8 mouse cellular contexts compared by ENCODE assay signal in genomic region chr12:111539041-111539345, GRCm38 (mm10). TPM values are rescaled to one million over a fixed set of nuclear protein-coding genes. Genes with fewer than 3 reads are reported as not detected.
A peak's percentile ranks its signal among the peaks of the same experiment; 100 is the strongest.
DNase-seq lines count a peak whose midpoint lies in the region; ATAC-seq lines count a peak whose summit lies in the region.

No protein-coding gene starts in this region.

- peak overlapping the region; percentile 96 to 99 for H3K27ac ChIP-seq in heart, embryonic 14.5 days (replicated peaks in 1 of 2; ENCODE audit: control insufficient read depth in 1 of 2, insufficient read depth in 1 of 2, low read depth in 2 of 2, low read length in 2 of 2)
- peak overlapping the region; percentile 98 for H3K27ac ChIP-seq in hindbrain, embryonic 13.5 days
- H3K27ac ChIP-seq in midbrain, embryonic 15.5 days = peak overlapping the region; percentile 97

- H3K27me3 ChIP-seq in heart, embryonic 14.5 days (ENCODE audit: control insufficient read depth, insufficient read depth, low read length) = no peaks in the 10 kb centered on the region
- H3K27me3 ChIP-seq in hindbrain, embryonic 13.5 days = no peaks in the 10 kb centered on the region
- no peaks in the 10 kb centered on the region for H3K27me3 ChIP-seq in midbrain, embryonic 15.5 days (replicated peaks)

- peaks cover 5 to 38% of the 10 kb centered on the region in 2 experiments; a peak in 3 of 4 replicates for H3K4me1 ChIP-seq in heart, embryonic 14.5 days (ENCODE audit: control insufficient read depth in 2 of 2, insufficient read depth in 2 of 2, low read length in 2 of 2)
- H3K4me1 ChIP-seq in hindbrain, embryonic 13.5 days (replicated peaks) = peaks cover 43% of the 10 kb centered on the region
- peaks cover 32% of the 10 kb centered on the region for H3K4me1 ChIP-seq in midbrain, embryonic 15.5 days

- peak overlapping the region; percentile 74 for H3K4me2 ChIP-seq in heart, embryonic 14.5 days (ENCODE audit: low read length)
- peak overlapping the region; percentile 76 for H3K4me2 ChIP-seq in hindbrain, embryonic 13.5 days
- H3K4me2 ChIP-seq in midbrain, embryonic 15.5 days = peak overlapping the region; percentile 81

- no peaks in the 10 kb centered on the region for H3K9me3 ChIP-seq in heart, embryonic 14.5 days (ENCODE audit: control insufficient read depth, low read length)
- H3K9me3 ChIP-seq in hindbrain, embryonic 13.5 days = no peaks in the 10 kb centered on the region
- no peaks in the 10 kb centered on the region for H3K9me3 ChIP-seq in midbrain, embryonic 15.5 days

- DNase-seq in heart, postnatal 36 days = no peak
- peak; percentile 36 for DNase-seq in T-cell, adult 2 months (ENCODE audit: low spot score)
- DNase-seq in gastrocnemius, adult 18-20 months (ENCODE audit: low spot score) = no peak
- DNase-seq in layer of hippocampus, postnatal 10 days (ENCODE audit: low spot score in 2 of 2) = no peak
- no peak for DNase-seq in layer of hippocampus, adult 11-12 months (ENCODE audit: low spot score)

- ATAC-seq in heart, embryonic 14.5 days (ENCODE audit: insufficient number of reproducible peaks, insufficient read depth, low FRiP score, low read depth) = no peak
- no peak for ATAC-seq in hindbrain, embryonic 13.5 days (ENCODE audit: low FRiP score)
- no peak for ATAC-seq in midbrain, embryonic 15.5 days (replicated peaks)

- WGBS in heart, embryonic 14.5 days = 0% methylated on average over 18 of the region's 18 CpGs
- 1% methylated on average over 18 of the region's 18 CpGs for WGBS in hindbrain, embryonic 13.5 days
- WGBS in midbrain, embryonic 15.5 days = under 1% methylated on average over 18 of the region's 18 CpGs

- H3K9ac ChIP-seq in heart, embryonic 14.5 days (ENCODE audit: low read length) = peak overlapping the region; percentile 99
- peak overlapping the region; percentile 95 for H3K9ac ChIP-seq in hindbrain, embryonic 13.5 days
- H3K9ac ChIP-seq in midbrain, embryonic 15.5 days = peak overlapping the region; percentile 86

- intact Hi-C loops in heart, postnatal 36 days (cut with DNase I) = loop anchor here (2.0 kb wide), 1 partner anchor 36 kb away; the partner anchor contains the start of gene Mark3

- H3K36me3 ChIP-seq in heart, embryonic 14.5 days (ENCODE audit: control insufficient read depth, insufficient read depth, low read length) = peaks cover 50% of the 10 kb centered on the region
- peaks cover 50% of the 10 kb centered on the region for H3K36me3 ChIP-seq in hindbrain, embryonic 13.5 days
- peaks cover 42% of the 10 kb centered on the region for H3K36me3 ChIP-seq in midbrain, embryonic 15.5 days (replicated peaks)

- H3K4me3 ChIP-seq in heart, embryonic 14.5 days (ENCODE audit: control insufficient read depth in 1 of 2, insufficient read depth in 1 of 2, low read depth in 1 of 2, low read length in 2 of 2) = peak overlapping the region; percentile 90 to 97
- peak overlapping the region; percentile 96 for H3K4me3 ChIP-seq in hindbrain, embryonic 13.5 days
- peak overlapping the region; percentile 85 for H3K4me3 ChIP-seq in midbrain, embryonic 15.5 days

RNA-seq across cellular contexts. Expression of gene Eif5, which starts 1.2 kb away (rescaled TPM):
- 364 and 377 TPM in 2 replicates for polyA plus RNA-seq in heart, embryonic 14.5 days (2014; fragmentation: Nextera tagmentation; extraction: Ambion mirVana)
- 100 to 1,000 TPM; 130 to 152 TPM for total RNA-seq in heart, postnatal 36 days (2021)
- polyA plus RNA-seq in hindbrain, embryonic 13.5 days (2015; fragmentation: Nextera tagmentation; extraction: Ambion mirVana) = 630 TPM in 2 replicates
- 475 and 505 TPM in 2 replicates for polyA plus RNA-seq in midbrain, embryonic 15.5 days (2015; fragmentation: Nextera tagmentation; extraction: Ambion mirVana)
- total RNA-seq in gastrocnemius, adult 18-20 months (2021) = 100 to 1,000 TPM; 160 to 165 TPM
- total RNA-seq in layer of hippocampus, postnatal 10 days (2021) = 100 to 1,000 TPM; 260 to 272 TPM

RNA-seq across cellular contexts. Expression of gene Mark3, which starts 35.3 kb away (rescaled TPM):
- 50.6 and 50.8 TPM in 2 replicates for polyA plus RNA-seq in heart, embryonic 14.5 days (2014; fragmentation: Nextera tagmentation; extraction: Ambion mirVana)
- 10 to 100 TPM; 49.9 to 54.6 TPM for total RNA-seq in heart, postnatal 36 days (2021)
- polyA plus RNA-seq in hindbrain, embryonic 13.5 days (2015; fragmentation: Nextera tagmentation; extraction: Ambion mirVana) = 50.6 and 50.9 TPM in 2 replicates
- polyA plus RNA-seq in midbrain, embryonic 15.5 days (2015; fragmentation: Nextera tagmentation; extraction: Ambion mirVana) = 53.1 and 55.4 TPM in 2 replicates
- total RNA-seq in gastrocnemius, adult 18-20 months (2021) = 10 to 100 TPM; 52.7 to 55.0 TPM
- 100 to 1,000 TPM; 139 to 153 TPM for total RNA-seq in layer of hippocampus, postnatal 10 days (2021)

RNA-seq across cellular contexts. Expression of gene Gm266, which starts 53.4 kb away (rescaled TPM):
- polyA plus RNA-seq in heart, embryonic 14.5 days (2014; fragmentation: Nextera tagmentation; extraction: Ambion mirVana) = 1.1 and 1.4 TPM in 2 replicates
- under 1 TPM; 0.57 to 0.58 TPM for total RNA-seq in heart, postnatal 36 days (2021)
- 1.7 and 2.0 TPM in 2 replicates for polyA plus RNA-seq in hindbrain, embryonic 13.5 days (2015; fragmentation: Nextera tagmentation; extraction: Ambion mirVana)
- polyA plus RNA-seq in midbrain, embryonic 15.5 days (2015; fragmentation: Nextera tagmentation; extraction: Ambion mirVana) = 1.6 and 1.8 TPM in 2 replicates
- under 1 TPM in 1 of 2 experiments, not detected in 1; 0.18 TPM for total RNA-seq in gastrocnemius, adult 18-20 months (2021)
- 1 to 10 TPM; 6.8 to 7.5 TPM for total RNA-seq in layer of hippocampus, postnatal 10 days (2021)

Comparison
In these comparisons a context has a peak if more than half of its experiments do, and no peak if none do; other contexts are left out.
1. RNA of gene Gm266, which starts 53.4 kb away (total RNA-seq): 6.8 to 7.5 TPM in layer of hippocampus, postnatal 10 days; 0.57 to 0.58 TPM in heart, postnatal 36 days and 0.18 TPM in gastrocnemius, adult 18-20 months; every median in the first group is over 4 times any median in the second.
2. Peak in every context shown above with its lines, with median percentiles within 50 percentile points of each other: H3K27ac ChIP-seq, H3K4me2 ChIP-seq, H3K4me3 ChIP-seq and H3K9ac ChIP-seq.